Mouse (Mus musculus) ZHBTc4 (cell line): Measurements from ENCODE around the gene Fgd6.
A peak's percentile ranks its signal among the peaks of the same experiment; 100 is the strongest.

Experiments
- DNase-seq: peaks from one replicate; pipeline ENCODE4 v3.0.0-alpha.2; 2011; ENCODE audit warnings: low read depth, low spot score

Gene Fgd6

GRCm38 (mm10) chr10:94095743-94096465, 60.1 kb downstream of the Fgd6 start:
- no peak for DNase-seq

GRCm38 (mm10) chr10:94097081-94097845, 61.5 kb downstream of the Fgd6 start:
- no peak for DNase-seq

GRCm38 (mm10) chr10:94098100-94098499, 62.3 kb downstream of the Fgd6 start:
- no peak for DNase-seq

- no peak for DNase-seq
Measured at GRCm38 (mm10) chr10:94105498-94105897, 69.7 kb downstream of the Fgd6 start.

- no peak for DNase-seq
Measured at GRCm38 (mm10) chr10:94107168-94107567, 71.4 kb downstream of the Fgd6 start.

- no peak for DNase-seq
Measured at GRCm38 (mm10) chr10:94107607-94108006, 71.8 kb downstream of the Fgd6 start.

GRCm38 (mm10) chr10:94108791-94109190, 73.0 kb downstream of the Fgd6 start:
- DNase-seq = no peak

GRCm38 (mm10) chr10:94110834-94111754, 75.3 kb downstream of the Fgd6 start:
- DNase-seq = no peak

- DNase-seq = no peak
Measured at GRCm38 (mm10) chr10:94112207-94112606, 76.4 kb downstream of the Fgd6 start.

GRCm38 (mm10) chr10:94115893-94116599, 80.2 kb downstream of the Fgd6 start:
- DNase-seq = peak; percentile 77

GRCm38 (mm10) chr10:94116781-94117340, 81.1 kb downstream of the Fgd6 start:
- DNase-seq = no peak

- no peak for DNase-seq
Measured at GRCm38 (mm10) chr10:94117916-94118315, 82.1 kb downstream of the Fgd6 start.

- DNase-seq = no peak
Measured at GRCm38 (mm10) chr10:94118993-94119392, 83.2 kb downstream of the Fgd6 start.

GRCm38 (mm10) chr10:94120676-94121075, 84.9 kb downstream of the Fgd6 start:
- peak; percentile 29 for DNase-seq

GRCm38 (mm10) chr10:94122595-94122994, 86.8 kb downstream of the Fgd6 start:
- DNase-seq = no peak

GRCm38 (mm10) chr10:94123581-94123980, 87.8 kb downstream of the Fgd6 start:
- DNase-seq = no peak

GRCm38 (mm10) chr10:94124376-94124775, 88.6 kb downstream of the Fgd6 start:
- peak; percentile 18 for DNase-seq

GRCm38 (mm10) chr10:94129680-94130119, 93.9 kb downstream of the Fgd6 start:
- DNase-seq = no peak

GRCm38 (mm10) chr10:94133081-94133480, 97.3 kb downstream of the Fgd6 start:
- no peak for DNase-seq

- DNase-seq = no peak
Measured at GRCm38 (mm10) chr10:94133674-94134073, 97.9 kb downstream of the Fgd6 start.
